Mouse (Mus musculus): ENCODE results near the gene Ttf2. TPM values are rescaled to one million over a fixed set of nuclear protein-coding genes. Genes with fewer than 3 reads are reported as not detected.

Ttf2 gene
- polyA plus RNA-seq, 1 experiment from 2014 or later, result 36.0 TPM

- Histone ChIP-seq H3K27ac (no peak overlapping the region), H3K9me3 (no peaks in the 10 kb centered on the region), H3K4me1 (no peaks in the 10 kb centered on the region), H3K27me3 (ENCODE audit: poor library complexity, severe bottlenecking) (no peaks in the 10 kb centered on the region), H3K4me3 (no peak overlapping the region), H3K36me3 (replicated peaks) (peaks cover 90% of the 10 kb centered on the region)
- DNase-seq (ENCODE audit: extremely low spot score, low spot score), result no peak
- WGBS, result 87% methylated on average over 7 of the region's 7 CpGs
These were observed 8.0 kb downstream of the Ttf2 start for GRCm38 (mm10) chr3:100961501-100961900.

- H3K4me1 ChIP-seq, result no peaks in the 10 kb centered on the region
- no peak for DNase-seq (ENCODE audit: extremely low spot score, low spot score)
- no peaks in the 10 kb centered on the region for H3K27me3 ChIP-seq (ENCODE audit: poor library complexity, severe bottlenecking)
- WGBS, result 88% methylated on average over 5 of the region's 5 CpGs
- H3K4me3 ChIP-seq, result no peak overlapping the region
- H3K9me3 ChIP-seq, result no peaks in the 10 kb centered on the region
- H3K36me3 ChIP-seq (replicated peaks), result peaks cover 94% of the 10 kb centered on the region
- H3K27ac ChIP-seq, result no peak overlapping the region
These were observed 8.5 kb downstream of the Ttf2 start for GRCm38 (mm10) chr3:100961007-100961406.

GRCm38 (mm10) chr3:100954616-100955015, 14.8 kb downstream of the Ttf2 start:
- no peak for DNase-seq (ENCODE audit: extremely low spot score, low spot score)
- Histone ChIP-seq H3K4me1 (no peaks in the 10 kb centered on the region), H3K27ac (no peak overlapping the region), H3K4me3 (no peak overlapping the region), H3K9me3 (no peaks in the 10 kb centered on the region), H3K36me3 (replicated peaks) (peaks cover 99% of the 10 kb centered on the region), H3K27me3 (ENCODE audit: poor library complexity, severe bottlenecking) (no peaks in the 10 kb centered on the region)

- no peak for DNase-seq (ENCODE audit: extremely low spot score, low spot score)
- H3K9me3 ChIP-seq, result no peaks in the 10 kb centered on the region
- H3K27me3 ChIP-seq (ENCODE audit: poor library complexity, severe bottlenecking), result no peaks in the 10 kb centered on the region
- no peak overlapping the region for H3K4me3 ChIP-seq
- no peak overlapping the region for H3K27ac ChIP-seq
- WGBS, result 93% methylated on average over 4 of the region's 4 CpGs
- no peaks in the 10 kb centered on the region for H3K4me1 ChIP-seq
- peaks cover 99% of the 10 kb centered on the region for H3K36me3 ChIP-seq (replicated peaks)
These were observed 17.9 kb downstream of the Ttf2 start for GRCm38 (mm10) chr3:100951531-100951930.

GRCm38 (mm10) chr3:100947286-100947685, 22.2 kb downstream of the Ttf2 start:
- Histone ChIP-seq H3K27me3 (ENCODE audit: poor library complexity, severe bottlenecking) (no peaks in the 10 kb centered on the region), H3K9me3 (no peaks in the 10 kb centered on the region), H3K4me1 (no peaks in the 10 kb centered on the region), H3K36me3 (replicated peaks) (peaks cover 100% of the 10 kb centered on the region), H3K4me3 (no peak overlapping the region), H3K27ac (no peak overlapping the region)
- no peak for DNase-seq (ENCODE audit: extremely low spot score, low spot score)
- 94% methylated on average over 8 of the region's 8 CpGs for WGBS

GRCm38 (mm10) chr3:100940496-100941037, 28.9 kb downstream of the Ttf2 start:
- Histone ChIP-seq H3K27me3 (ENCODE audit: poor library complexity, severe bottlenecking) (no peaks in the 10 kb centered on the region), H3K36me3 (replicated peaks) (peaks cover 97% of the 10 kb centered on the region), H3K27ac (no peak overlapping the region), H3K4me1 (no peaks in the 10 kb centered on the region), H3K9me3 (no peaks in the 10 kb centered on the region), H3K4me3 (no peak overlapping the region)
- DNase-seq (ENCODE audit: extremely low spot score, low spot score), result no peak
- 93% methylated on average over 4 of the region's 4 CpGs for WGBS

- H3K27ac ChIP-seq, result no peak overlapping the region
- no peak overlapping the region for H3K4me3 ChIP-seq
- H3K27me3 ChIP-seq (ENCODE audit: poor library complexity, severe bottlenecking), result no peaks in the 10 kb centered on the region
- no peak for DNase-seq (ENCODE audit: extremely low spot score, low spot score)
- H3K36me3 ChIP-seq (replicated peaks), result peaks cover 95% of the 10 kb centered on the region
- no peaks in the 10 kb centered on the region for H3K9me3 ChIP-seq
- WGBS, result 92% methylated on average over 4 of the region's 4 CpGs
- no peaks in the 10 kb centered on the region for H3K4me1 ChIP-seq
These were observed 31.3 kb downstream of the Ttf2 start for GRCm38 (mm10) chr3:100938211-100938610.

- Histone ChIP-seq H3K4me1 (peaks cover 4% of the 10 kb centered on the region; the same call in 1 of the 2 replicates), H3K36me3 (replicated peaks) (peaks cover 96% of the 10 kb centered on the region), H3K27ac (no peak overlapping the region), H3K9me3 (no peaks in the 10 kb centered on the region), H3K4me3 (no peak overlapping the region), H3K27me3 (ENCODE audit: poor library complexity, severe bottlenecking) (no peaks in the 10 kb centered on the region)
- 95% methylated on average over 6 of the region's 6 CpGs for WGBS
- DNase-seq (ENCODE audit: extremely low spot score, low spot score), result no peak
These were observed 33.3 kb downstream of the Ttf2 start for GRCm38 (mm10) chr3:100936201-100936600.

GRCm38 (mm10) chr3:100935521-100935920, 33.9 kb downstream of the Ttf2 start:
- H3K9me3 ChIP-seq, result no peaks in the 10 kb centered on the region
- no peak overlapping the region for H3K27ac ChIP-seq
- DNase-seq (ENCODE audit: extremely low spot score, low spot score), result no peak
- H3K4me3 ChIP-seq, result no peak overlapping the region
- 90% methylated on average over 6 of the region's 6 CpGs for WGBS
- peaks cover 4% of the 10 kb centered on the region; the same call in 1 of the 2 replicates for H3K4me1 ChIP-seq
- no peaks in the 10 kb centered on the region for H3K27me3 ChIP-seq (ENCODE audit: poor library complexity, severe bottlenecking)
- H3K36me3 ChIP-seq (replicated peaks), result peaks cover 94% of the 10 kb centered on the region

- no peak overlapping the region for H3K27ac ChIP-seq
- peaks cover 87% of the 10 kb centered on the region for H3K36me3 ChIP-seq (replicated peaks)
- no peaks in the 10 kb centered on the region for H3K9me3 ChIP-seq
- no peak overlapping the region for H3K4me3 ChIP-seq
- 79% methylated on average over 11 of the region's 11 CpGs for WGBS
- DNase-seq (ENCODE audit: extremely low spot score, low spot score), result no peak
- H3K27me3 ChIP-seq (ENCODE audit: poor library complexity, severe bottlenecking), result no peaks in the 10 kb centered on the region
- H3K4me1 ChIP-seq, result peaks cover 4% of the 10 kb centered on the region; the same call in 1 of the 2 replicates
These were observed 37.2 kb downstream of the Ttf2 start for GRCm38 (mm10) chr3:100932077-100932944.

- 96% methylated on average over 23 of the region's 23 CpGs for WGBS
- H3K36me3 ChIP-seq (replicated peaks), result peaks cover 84% of the 10 kb centered on the region
These were observed 38.0 kb downstream of the Ttf2 start for GRCm38 (mm10) chr3:100931332-100932076.

GRCm38 (mm10) chr3:100925176-100925575, 44.3 kb downstream of the Ttf2 start:
- DNase-seq (ENCODE audit: extremely low spot score, low spot score), result no peak
- Histone ChIP-seq H3K36me3 (replicated peaks) (peaks cover 40% of the 10 kb centered on the region), H3K4me1 (peaks cover 50% of the 10 kb centered on the region), H3K27me3 (ENCODE audit: poor library complexity, severe bottlenecking) (no peaks in the 10 kb centered on the region), H3K4me3 (no peak overlapping the region), H3K27ac (no peak overlapping the region), H3K9me3 (no peaks in the 10 kb centered on the region)
- 91% methylated on average over 16 of the region's 16 CpGs for WGBS

More at GRCm38 (mm10) chr3:100931332-100932076, 38.0 kb downstream of the Ttf2 start:
- H3K4me3 ChIP-seq, result no peak overlapping the region
- H3K4me1 ChIP-seq, result peaks cover 11% of the 10 kb centered on the region; the same call in 1 of the 2 replicates
- H3K27me3 ChIP-seq (ENCODE audit: poor library complexity, severe bottlenecking), result no peaks in the 10 kb centered on the region
- no peaks in the 10 kb centered on the region for H3K9me3 ChIP-seq
- DNase-seq (ENCODE audit: extremely low spot score, low spot score), result no peak
- H3K27ac ChIP-seq, result no peak overlapping the region

Measured in forebrain, embryonic 10.5 days (tissue).